Mouse (Mus musculus): ENCODE measurements around the gene Acsl5. TPM values are rescaled to one million over a fixed set of nuclear protein-coding genes. Genes with fewer than 3 reads are reported as not detected.

Gene Acsl5
- polyA plus RNA-seq, 1 experiment = 30.2 TPM

DNA sequence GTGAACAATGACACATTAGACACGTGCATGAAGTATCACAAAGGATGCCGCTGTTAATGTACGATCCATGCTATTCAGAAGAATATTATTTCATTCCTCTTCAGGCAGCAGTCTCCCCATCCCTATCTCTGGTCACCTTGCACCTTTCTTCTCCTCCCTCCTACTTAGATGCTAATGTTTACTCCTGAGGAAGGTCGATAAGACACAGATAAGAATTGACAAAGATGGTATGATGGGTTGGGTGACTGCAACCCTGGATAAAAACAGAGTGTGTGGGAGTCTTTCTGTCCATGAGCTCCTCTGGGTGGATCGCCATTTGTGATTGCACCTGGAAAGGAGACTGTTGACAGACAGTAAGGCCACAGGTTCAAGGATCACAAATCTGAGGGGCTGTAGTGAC, 6.8 kb downstream of the Acsl5 start:
- TF ChIP-seq USF1 (IDR thresholded peaks at IDR 0.05; ENCODE audit: low read depth) (no peak), FOSL1 (IDR thresholded peaks at IDR 0.05; ENCODE audit: insufficient read depth, low read length, poor library complexity, severe bottlenecking) (no peak), CEBPB (IDR thresholded peaks at IDR 0.05; ENCODE audit: low read depth) (no peak), MYOD1 (IDR thresholded peaks at IDR 0.05; ENCODE audit: control insufficient read depth, insufficient read length, low read depth) (no peak), MYOG (IDR thresholded peaks at IDR 0.05; ENCODE audit: control insufficient read depth, extremely low read depth, insufficient read length) (no peak), CTCF (IDR thresholded peaks at IDR 0.05; ENCODE audit: control insufficient read depth, insufficient read depth, insufficient read length) (no peak), MAX (IDR thresholded peaks at IDR 0.05) (no peak)

DNA sequence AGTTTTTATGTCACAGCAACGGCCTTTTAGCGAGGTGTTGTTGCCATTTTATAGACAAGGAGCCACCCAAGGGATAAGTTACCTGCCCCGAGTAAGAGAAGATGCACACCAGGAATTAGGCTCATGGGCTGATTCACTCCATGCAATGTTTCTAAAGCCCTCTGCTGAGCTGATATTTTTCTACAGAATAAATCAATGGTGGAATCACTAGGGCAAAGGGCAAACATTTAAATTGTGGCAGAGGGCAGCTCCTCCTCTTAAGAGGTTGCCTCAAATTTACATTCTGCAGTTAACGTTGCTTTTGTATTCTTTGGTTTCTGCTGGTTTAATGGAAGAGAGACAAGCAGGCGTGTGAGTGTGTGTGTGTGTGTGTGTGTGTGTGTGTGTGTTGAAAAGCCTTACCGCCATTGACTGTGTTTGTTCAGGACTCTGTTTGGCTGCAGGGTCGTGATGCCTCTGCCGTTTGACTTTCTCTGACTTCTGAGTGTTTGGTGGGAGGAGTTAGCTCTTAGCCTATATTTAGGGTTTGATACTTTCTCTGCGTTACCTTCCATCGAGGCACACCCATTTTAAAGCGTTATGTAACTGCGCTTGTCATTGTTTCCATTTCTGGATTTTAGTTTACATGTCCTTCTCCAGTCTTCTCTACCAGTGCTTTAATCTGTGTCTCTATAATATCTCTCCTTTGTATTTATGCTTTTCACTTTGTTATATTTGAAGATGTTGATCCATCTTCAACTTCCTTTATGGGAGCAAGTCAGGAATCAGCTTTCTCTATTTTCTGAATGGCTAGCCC, 8.8 kb downstream of the Acsl5 start:
- H3ac ChIP-seq (ENCODE audit: control insufficient read depth, insufficient read length, low read depth) = no peak overlapping the region
- peaks cover 48% of the 10 kb centered on the region for H3K79me3 ChIP-seq (ENCODE audit: low read depth)
- no peak overlapping the region for H3K4me3 ChIP-seq (ENCODE audit: insufficient read depth, poor library complexity, severe bottlenecking)
- peaks cover 13% of the 10 kb centered on the region for H3K36me3 ChIP-seq (ENCODE audit: control insufficient read depth, insufficient read depth)
- no peak for TF ChIP-seq FOSL1 (IDR thresholded peaks at IDR 0.05; ENCODE audit: insufficient read depth, low read length, poor library complexity, severe bottlenecking)
- TF ChIP-seq CTCF (IDR thresholded peaks at IDR 0.05; ENCODE audit: control insufficient read depth, insufficient read depth, insufficient read length) = no peak
- TF ChIP-seq MYOG (IDR thresholded peaks at IDR 0.05; ENCODE audit: control insufficient read depth, extremely low read depth, insufficient read length) = no peak
- no peak for TF ChIP-seq MAX (IDR thresholded peaks at IDR 0.05)
- no peak for TF ChIP-seq MYOD1 (IDR thresholded peaks at IDR 0.05; ENCODE audit: control insufficient read depth, insufficient read length, low read depth)
- TF ChIP-seq CEBPB (IDR thresholded peaks at IDR 0.05; ENCODE audit: low read depth) = no peak
- TF ChIP-seq USF1 (IDR thresholded peaks at IDR 0.05; ENCODE audit: low read depth) = no peak
- peaks cover 99% of the 10 kb centered on the region for H3K79me2 ChIP-seq (ENCODE audit: control insufficient read depth, insufficient read depth)
- no peaks in the 10 kb centered on the region for H3K27me3 ChIP-seq (ENCODE audit: control insufficient read depth, insufficient read depth, insufficient read length)

More for the DNA sequence above, 6.8 kb downstream of the Acsl5 start:
- H3K27me3 ChIP-seq (ENCODE audit: control insufficient read depth, insufficient read depth, insufficient read length) = no peaks in the 10 kb centered on the region
- H3ac ChIP-seq (ENCODE audit: control insufficient read depth, insufficient read length, low read depth) = no peak overlapping the region
- H3K4me3 ChIP-seq (ENCODE audit: insufficient read depth, poor library complexity, severe bottlenecking) = no peak overlapping the region
- peaks cover 45% of the 10 kb centered on the region for H3K79me3 ChIP-seq (ENCODE audit: low read depth)
- peaks cover 95% of the 10 kb centered on the region for H3K79me2 ChIP-seq (ENCODE audit: control insufficient read depth, insufficient read depth)
- peaks cover 13% of the 10 kb centered on the region for H3K36me3 ChIP-seq (ENCODE audit: control insufficient read depth, insufficient read depth)

DNA sequence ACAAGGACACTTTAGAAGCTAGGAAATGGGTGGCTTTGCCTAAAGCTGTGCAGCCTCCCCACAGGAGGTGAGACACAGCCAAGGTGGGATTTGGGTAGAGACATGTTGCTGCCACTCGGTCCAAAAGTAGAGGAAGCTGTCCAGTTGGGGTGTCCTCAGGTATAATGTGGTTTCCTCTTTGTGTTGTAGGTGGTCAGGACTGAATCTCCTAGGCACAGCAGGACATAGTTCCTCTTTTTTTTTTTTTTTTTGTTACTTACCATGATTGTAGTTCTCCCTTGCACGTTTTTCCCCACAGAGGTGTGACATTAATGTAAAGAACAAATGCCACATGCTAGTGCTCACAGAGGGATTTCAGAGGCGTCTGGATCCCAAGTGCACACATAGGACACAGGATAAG, 13.5 kb downstream of the Acsl5 start:
- H3K27me3 ChIP-seq (ENCODE audit: control insufficient read depth, insufficient read depth, insufficient read length) = no peaks in the 10 kb centered on the region
- TF ChIP-seq USF1 (IDR thresholded peaks at IDR 0.05; ENCODE audit: low read depth) (no peak), MYOD1 (IDR thresholded peaks at IDR 0.05; ENCODE audit: control insufficient read depth, insufficient read length, low read depth) (no peak), CTCF (IDR thresholded peaks at IDR 0.05; ENCODE audit: control insufficient read depth, insufficient read depth, insufficient read length) (no peak), CEBPB (IDR thresholded peaks at IDR 0.05; ENCODE audit: low read depth) (no peak), FOSL1 (IDR thresholded peaks at IDR 0.05; ENCODE audit: insufficient read depth, low read length, poor library complexity, severe bottlenecking) (no peak), MAX (IDR thresholded peaks at IDR 0.05) (no peak), MYOG (IDR thresholded peaks at IDR 0.05; ENCODE audit: control insufficient read depth, extremely low read depth, insufficient read length) (no peak)

DNA sequence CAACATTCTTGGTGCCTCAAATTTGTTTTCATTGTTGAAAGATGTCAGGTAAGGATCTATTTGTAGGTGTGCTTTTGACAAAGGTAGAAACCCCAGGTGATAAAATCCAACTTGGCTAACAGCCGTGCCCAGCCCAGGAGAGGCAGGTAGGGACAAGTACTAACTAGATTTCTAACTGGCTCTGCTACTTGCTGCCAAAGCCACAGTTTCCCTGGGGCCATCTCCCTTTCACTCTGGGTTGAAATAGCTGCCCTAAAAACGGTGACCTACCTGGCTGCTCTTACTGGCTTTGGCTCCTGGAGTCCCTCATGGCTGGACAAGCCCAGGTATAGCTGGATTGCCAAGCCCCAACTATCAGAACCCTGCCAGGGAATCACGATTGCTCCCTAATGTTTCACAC, 15.0 kb downstream of the Acsl5 start:
- no peak for TF ChIP-seq USF1 (IDR thresholded peaks at IDR 0.05; ENCODE audit: low read depth)
- peaks cover 29% of the 10 kb centered on the region for H3K36me3 ChIP-seq (ENCODE audit: control insufficient read depth, insufficient read depth)

More for the DNA sequence above, 13.5 kb downstream of the Acsl5 start:
- peaks cover 75% of the 10 kb centered on the region for H3K79me2 ChIP-seq (ENCODE audit: control insufficient read depth, insufficient read depth)
- no peak overlapping the region for H3ac ChIP-seq (ENCODE audit: control insufficient read depth, insufficient read length, low read depth)
- peaks cover 23% of the 10 kb centered on the region for H3K36me3 ChIP-seq (ENCODE audit: control insufficient read depth, insufficient read depth)
- peaks cover 18% of the 10 kb centered on the region for H3K79me3 ChIP-seq (ENCODE audit: low read depth)
- no peak overlapping the region for H3K4me3 ChIP-seq (ENCODE audit: insufficient read depth, poor library complexity, severe bottlenecking)

DNA sequence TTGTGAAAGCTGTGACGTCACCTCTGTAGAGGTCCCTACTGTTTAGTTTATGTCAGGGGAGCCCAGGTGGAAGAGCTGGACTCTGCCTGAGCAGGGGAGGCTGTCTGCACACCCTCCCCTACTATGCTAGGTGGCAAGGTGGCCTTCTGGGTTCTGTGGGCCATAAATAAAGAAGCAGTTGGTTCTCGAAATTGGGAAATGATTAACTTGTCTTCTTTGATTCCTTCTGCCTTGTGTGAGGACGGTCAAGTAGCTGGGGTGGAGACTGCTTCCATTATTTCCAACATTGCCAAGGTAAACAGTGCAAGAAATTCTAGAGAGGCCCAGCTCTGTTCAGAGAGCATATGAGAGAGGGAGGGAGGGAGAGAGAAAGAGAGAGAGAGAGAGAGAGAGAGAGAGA, 16.4 kb downstream of the Acsl5 start:
- H3K36me3 ChIP-seq (ENCODE audit: control insufficient read depth, insufficient read depth) = peaks cover 40% of the 10 kb centered on the region
- no peak for TF ChIP-seq MYOG (IDR thresholded peaks at IDR 0.05; ENCODE audit: control insufficient read depth, extremely low read depth, insufficient read length)
- no peak for TF ChIP-seq USF1 (IDR thresholded peaks at IDR 0.05; ENCODE audit: low read depth)
- no peak for TF ChIP-seq MYOD1 (IDR thresholded peaks at IDR 0.05; ENCODE audit: control insufficient read depth, insufficient read length, low read depth)
- no peak for TF ChIP-seq CEBPB (IDR thresholded peaks at IDR 0.05; ENCODE audit: low read depth)
- no peak for TF ChIP-seq CTCF (IDR thresholded peaks at IDR 0.05; ENCODE audit: control insufficient read depth, insufficient read depth, insufficient read length)
- TF ChIP-seq FOSL1 (IDR thresholded peaks at IDR 0.05; ENCODE audit: insufficient read depth, low read length, poor library complexity, severe bottlenecking) = no peak
- no peak for TF ChIP-seq MAX (IDR thresholded peaks at IDR 0.05)
- peaks cover 10% of the 10 kb centered on the region for H3K79me3 ChIP-seq (ENCODE audit: low read depth)
- no peaks in the 10 kb centered on the region for H3K27me3 ChIP-seq (ENCODE audit: control insufficient read depth, insufficient read depth, insufficient read length)
- H3ac ChIP-seq (ENCODE audit: control insufficient read depth, insufficient read length, low read depth) = no peak overlapping the region
- H3K79me2 ChIP-seq (ENCODE audit: control insufficient read depth, insufficient read depth) = peaks cover 47% of the 10 kb centered on the region
- no peak overlapping the region for H3K4me3 ChIP-seq (ENCODE audit: insufficient read depth, poor library complexity, severe bottlenecking)

More for the DNA sequence above, 15.0 kb downstream of the Acsl5 start:
- H3K4me3 ChIP-seq (ENCODE audit: insufficient read depth, poor library complexity, severe bottlenecking) = no peak overlapping the region
- no peak overlapping the region for H3ac ChIP-seq (ENCODE audit: control insufficient read depth, insufficient read length, low read depth)
- no peaks in the 10 kb centered on the region for H3K27me3 ChIP-seq (ENCODE audit: control insufficient read depth, insufficient read depth, insufficient read length)
- H3K79me3 ChIP-seq (ENCODE audit: low read depth) = peaks cover 10% of the 10 kb centered on the region
- H3K79me2 ChIP-seq (ENCODE audit: control insufficient read depth, insufficient read depth) = peaks cover 60% of the 10 kb centered on the region

DNA sequence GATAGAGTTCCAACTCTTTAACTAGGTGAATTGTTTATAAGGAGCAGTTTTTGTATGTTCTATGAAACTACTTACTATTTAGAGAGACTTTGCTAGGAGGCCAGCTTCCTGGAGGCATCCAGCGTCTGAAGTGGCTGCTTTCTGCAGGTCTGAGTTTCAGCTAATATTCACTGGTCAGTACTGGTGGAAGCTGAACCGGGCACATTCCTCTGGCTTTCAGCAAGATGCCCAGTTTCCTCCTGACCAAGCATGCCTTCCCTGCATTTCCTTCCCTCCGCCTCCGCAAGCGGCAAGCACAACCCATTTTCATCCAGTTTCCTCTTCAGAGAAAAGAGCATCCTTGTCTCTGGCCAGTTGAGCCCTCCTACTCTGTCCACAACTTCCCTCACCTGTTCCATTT, 17.3 kb downstream of the Acsl5 start:
- Histone ChIP-seq H3K27me3 (ENCODE audit: control insufficient read depth, insufficient read depth, insufficient read length) (no peaks in the 10 kb centered on the region), H3ac (ENCODE audit: control insufficient read depth, insufficient read length, low read depth) (no peak overlapping the region), H3K79me2 (ENCODE audit: control insufficient read depth, insufficient read depth) (peaks cover 38% of the 10 kb centered on the region), H3K79me3 (ENCODE audit: low read depth) (peaks cover 6% of the 10 kb centered on the region), H3K36me3 (ENCODE audit: control insufficient read depth, insufficient read depth) (peaks cover 45% of the 10 kb centered on the region), H3K4me3 (ENCODE audit: insufficient read depth, poor library complexity, severe bottlenecking) (no peak overlapping the region)
- no peak for TF ChIP-seq MYOD1 (IDR thresholded peaks at IDR 0.05; ENCODE audit: control insufficient read depth, insufficient read length, low read depth)
